Mouse (Mus musculus) liver, adult 10 weeks (tissue): ENCODE data around the gene Map3k13. TPM values are rescaled to one million over a fixed set of nuclear protein-coding genes. Genes with fewer than 3 reads are reported as not detected.

Source experiments
- polyA plus RNA-seq: library from polyadenylated mRNA; stranded (reverse); fragments of 350-450 nt; fragmentation: Illumina TruSeq; extraction: RNeasy Lipid Tissue Mini Kit (QIAGEN cat#74804); gene quantifications from one replicate; pipeline ENCODE4 v1.2.3, GENCODE M21; 2014; ENCODE audit warnings: low read depth, low replicate concordance

The Map3k13 gene
- 10.4 TPM for polyA plus RNA-seq

GRCm38 (mm10) chr16:21793875-21794696 is at the start of gene Map3k13:
TSS of gene Map3k13 (plus strand) at chr16:21794346.

GRCm38 (mm10) chr16:21787516-21788353 is 6.4 kb upstream of the Map3k13 start, which contains the start of gene Ehhadh:
TSS of gene Ehhadh (minus strand) at chr16:21787807.

DNA sequence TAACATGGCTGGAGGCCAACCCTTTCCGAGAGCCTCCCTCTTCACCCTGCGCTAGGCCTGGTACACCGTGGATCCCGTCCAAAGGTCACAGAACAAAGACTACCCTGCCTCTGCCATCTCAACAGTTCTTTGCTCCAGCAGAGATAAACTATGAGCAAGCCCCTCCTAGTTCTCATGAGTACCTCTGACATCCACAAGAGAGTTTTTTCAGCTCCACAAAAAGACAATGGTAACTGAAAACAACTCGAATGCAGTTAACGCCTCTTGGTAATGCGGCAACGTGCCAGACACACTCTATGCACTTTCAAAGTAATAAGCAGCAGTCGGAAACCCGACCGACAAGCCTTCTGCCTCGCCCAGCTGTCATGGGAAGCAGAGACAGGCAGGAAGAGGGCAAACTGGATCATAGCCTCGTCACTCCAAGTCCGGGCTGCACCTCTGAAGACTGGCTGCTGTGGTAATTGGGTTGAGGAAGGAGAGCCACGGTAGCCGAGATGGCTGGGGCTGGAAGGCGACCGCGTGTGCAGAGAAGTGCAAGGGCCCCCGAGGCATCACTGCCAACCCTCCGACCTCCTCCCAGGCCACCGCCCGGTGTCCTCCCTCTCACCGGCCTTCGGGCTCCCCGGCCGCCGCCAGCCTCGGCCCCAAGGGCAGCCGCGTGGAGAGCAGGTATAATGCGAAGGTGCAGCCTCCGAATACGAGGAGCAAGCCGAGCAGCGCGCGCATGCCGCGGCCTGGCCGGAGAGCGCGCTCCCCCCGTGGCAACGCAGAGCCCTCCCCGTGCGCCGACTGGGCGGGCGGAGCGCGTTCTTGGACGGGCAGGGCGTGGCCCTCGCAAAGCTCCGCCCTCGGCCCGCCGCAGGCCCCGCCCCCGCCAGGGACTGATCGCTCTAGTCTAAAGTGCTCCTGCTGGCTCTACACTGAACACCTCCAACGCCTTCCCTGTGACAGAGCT is 152.9 kb downstream of the Map3k13 start, which contains the start of gene Tmem41a:
TSS of gene Tmem41a (minus strand) at position 792 of the 955 bp plus-strand sequence.

Other genes with a start within 250 kb of the Map3k13 start
- gene 2510009E07Rik, start 99.7 kb upstream of the Map3k13 start, polyA plus RNA-seq: 8.4 TPM
- gene Ehhadh, start 6.5 kb upstream of the Map3k13 start, polyA plus RNA-seq: 394 TPM
- 4.0 TPM for gene Tmem41a, start 153.2 kb downstream of the Map3k13 start, polyA plus RNA-seq
- not detected for gene Liph, start 201.3 kb downstream of the Map3k13 start, polyA plus RNA-seq
- gene Senp2, start 215.1 kb downstream of the Map3k13 start, polyA plus RNA-seq: 26.8 TPM